Mouse (Mus musculus): Measurements from ENCODE around the gene Npnt. TPM values are rescaled to one million over a fixed set of nuclear protein-coding genes. Genes with fewer than 3 reads are reported as not detected.

Gene Npnt
- total RNA-seq, 2 experiments from 2014 or later, result not detected

GRCm38 (mm10) chr3:132897891-132898290, 52.2 kb downstream of the Npnt start:
- ATAC-seq (replicated peaks; ENCODE audit: low FRiP score, low TSS enrichment, poor library complexity, severe bottlenecking), result no peak

- ATAC-seq (replicated peaks; ENCODE audit: low FRiP score, low TSS enrichment, poor library complexity, severe bottlenecking), result no peak
Observed at GRCm38 (mm10) chr3:132897390-132897789, 52.7 kb downstream of the Npnt start.

- no peak for ATAC-seq (replicated peaks; ENCODE audit: low FRiP score, low TSS enrichment, poor library complexity, severe bottlenecking)
Observed at GRCm38 (mm10) chr3:132894086-132894485, 56.0 kb downstream of the Npnt start.

GRCm38 (mm10) chr3:132893676-132894075, 56.4 kb downstream of the Npnt start:
- ATAC-seq (replicated peaks; ENCODE audit: low FRiP score, low TSS enrichment, poor library complexity, severe bottlenecking), result no peak

- ATAC-seq (replicated peaks; ENCODE audit: low FRiP score, low TSS enrichment, poor library complexity, severe bottlenecking), result no peak
Observed at GRCm38 (mm10) chr3:132893044-132893443, 57.0 kb downstream of the Npnt start.

- ATAC-seq (replicated peaks; ENCODE audit: low FRiP score, low TSS enrichment, poor library complexity, severe bottlenecking), result no peak
Observed at GRCm38 (mm10) chr3:132892481-132892880, 57.6 kb downstream of the Npnt start.

- peak; percentile 92 for ATAC-seq (replicated peaks; ENCODE audit: low FRiP score, low TSS enrichment, poor library complexity, severe bottlenecking)
Observed at GRCm38 (mm10) chr3:132887074-132887848, 62.8 kb downstream of the Npnt start.

GRCm38 (mm10) chr3:132886419-132887050, 63.6 kb downstream of the Npnt start:
- peak; percentile 43 for ATAC-seq (replicated peaks; ENCODE audit: low FRiP score, low TSS enrichment, poor library complexity, severe bottlenecking)

- no peak for ATAC-seq (replicated peaks; ENCODE audit: low FRiP score, low TSS enrichment, poor library complexity, severe bottlenecking)
Observed at GRCm38 (mm10) chr3:132884459-132884858, 65.6 kb downstream of the Npnt start.

GRCm38 (mm10) chr3:132883256-132883655, 66.8 kb downstream of the Npnt start:
- no peak for ATAC-seq (replicated peaks; ENCODE audit: low FRiP score, low TSS enrichment, poor library complexity, severe bottlenecking)

GRCm38 (mm10) chr3:132880826-132881225, 69.3 kb downstream of the Npnt start:
- ATAC-seq (replicated peaks; ENCODE audit: low FRiP score, low TSS enrichment, poor library complexity, severe bottlenecking), result no peak

- no peak for ATAC-seq (replicated peaks; ENCODE audit: low FRiP score, low TSS enrichment, poor library complexity, severe bottlenecking)
Observed at GRCm38 (mm10) chr3:132880361-132880760, 69.7 kb downstream of the Npnt start.

GRCm38 (mm10) chr3:132876933-132877676, 73.0 kb downstream of the Npnt start:
- ATAC-seq (replicated peaks; ENCODE audit: low FRiP score, low TSS enrichment, poor library complexity, severe bottlenecking), result no peak

GRCm38 (mm10) chr3:132876011-132876708, 73.9 kb downstream of the Npnt start:
- ATAC-seq (replicated peaks; ENCODE audit: low FRiP score, low TSS enrichment, poor library complexity, severe bottlenecking), result no peak

GRCm38 (mm10) chr3:132873251-132873650, 76.8 kb downstream of the Npnt start:
- ATAC-seq (replicated peaks; ENCODE audit: low FRiP score, low TSS enrichment, poor library complexity, severe bottlenecking), result no peak

- no peak for ATAC-seq (replicated peaks; ENCODE audit: low FRiP score, low TSS enrichment, poor library complexity, severe bottlenecking)
Observed at GRCm38 (mm10) chr3:132871318-132871904, 78.7 kb downstream of the Npnt start.

GRCm38 (mm10) chr3:132870079-132870478, 80.0 kb downstream of the Npnt start:
- ATAC-seq (replicated peaks; ENCODE audit: low FRiP score, low TSS enrichment, poor library complexity, severe bottlenecking), result no peak

GRCm38 (mm10) chr3:132868838-132869237, 81.3 kb downstream of the Npnt start:
- ATAC-seq (replicated peaks; ENCODE audit: low FRiP score, low TSS enrichment, poor library complexity, severe bottlenecking), result no peak

- no peak for ATAC-seq (replicated peaks; ENCODE audit: low FRiP score, low TSS enrichment, poor library complexity, severe bottlenecking)
Observed at GRCm38 (mm10) chr3:132866984-132867383, 83.1 kb downstream of the Npnt start.

Data from megakaryocyte-erythroid progenitor cell, adult 5-6 weeks (primary cell).